Mouse (Mus musculus) kidney, adult 2 months (tissue): Measurements from ENCODE around the gene Rpl37a.

Experiments used
- CTCF ChIP-seq: fragments of 200-500 bp; conservative IDR thresholded peaks from 2 replicates; pipeline ENCODE4 v1.5.1; 2011; ENCODE audit warnings: low read depth, mild to moderate bottlenecking, control low read depth, low read length, moderate library complexity, mixed read lengths; ENCODE audit not compliant: insufficient read depth, insufficient read length
- POLR2A ChIP-seq: fragments of 200-500 bp; IDR thresholded peaks from one replicate; pipeline ENCODE4 v1.6.1; 2011; ENCODE audit warnings: low read depth, low read length, control low read depth

GRCm38 (mm10) chr1:72710753-72711653 is at the start of gene Rpl37a:
- no peak for TF ChIP-seq CTCF
- peak; percentile 92 for TF ChIP-seq POLR2A
